Mouse (Mus musculus) spleen, adult 2 months (tissue): ENCODE measurements at regions not wholly inside any gene's neighbourhood (a gene's known extent, or its start where the extent isn't known, plus 50 kb on each side); places are given as distances from the start of the nearest gene placed in this dataset.
"Not testable (repeated sequence)": the region's sequence is repeated elsewhere in the genome, so short reads cannot be mapped to it uniquely, and the experiment has no call there.

Experiments used
- CTCF ChIP-seq: fragments of 200-500 bp; IDR thresholded peaks from 2 replicates; pipeline ENCODE4 v1.5.1; 2011; ENCODE audit warnings: mild to moderate bottlenecking, inconsistent platforms; ENCODE audit not compliant: insufficient read depth, insufficient read length, insufficient replicate concordance; ENCODE audit errors: extremely low read depth
- POLR2A ChIP-seq: fragments of 200-500 bp; IDR thresholded peaks from 2 replicates; pipeline ENCODE4 v1.6.1; 2011; ENCODE audit warnings: low read depth, low read length, inconsistent platforms

- not testable (repeated sequence) for TF ChIP-seq CTCF, POLR2A
Observed at GRCm38 (mm10) chr5:96908371-96908770, 89.1 kb upstream of the Bmp2k start.
